ENCODE assay signal across 26 mouse cellular contexts in the genomic region with DNA sequence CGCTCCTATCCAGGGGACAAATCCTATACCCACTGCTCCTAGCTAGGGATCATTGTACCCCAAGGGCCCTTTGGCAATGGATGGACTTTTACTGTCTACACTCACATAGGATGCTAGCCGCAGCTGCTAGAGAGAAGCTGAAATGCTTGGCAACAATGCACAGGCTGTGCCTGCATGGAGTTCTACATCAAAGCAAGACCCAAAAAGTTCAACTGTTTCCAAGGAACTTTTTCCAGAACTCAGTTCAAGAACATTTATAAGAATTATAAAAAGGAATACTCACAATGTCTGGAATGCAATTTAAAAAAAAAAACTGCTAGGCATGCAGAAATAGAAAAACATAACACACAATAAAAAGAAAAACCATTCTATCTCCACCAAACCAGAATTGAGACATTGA.
DNase-seq lines count a peak whose midpoint lies in the region; ATAC-seq and TF ChIP-seq lines count a peak whose summit lies in the region.
"Had no signal": no experiment of that assay in that cellular context is flagged by ENCODE, and none has a peak within 500 bp of the region (broad histone marks: within the 10 kb centered on the region; RNA-seq: fewer than 3 reads in every experiment).

No protein-coding gene starts in this region.

- DNase-seq in kidney, postnatal 0 days (ENCODE audit: low spot score), result peak; percentile 65
- DNase-seq in lung, adult 2 months, result no peak
- DNase-seq in lung, postnatal 10 days, result peak; percentile 31
- DNase-seq in retina, embryonic 14.5 days (ENCODE audit: low spot score), result no peak
- DNase-seq in cerebellum, postnatal 25 days, result no peak
- DNase-seq: adrenal gland, adult 8-10 months; cerebellum, adult 18-20 months; cerebellum, postnatal 14 days; gastrocnemius, postnatal 10 days; heart, adult 2 months; left cerebral cortex, postnatal 4 days; liver, postnatal 0 days; right cerebral cortex, adult 18-20 months; right cerebral cortex, postnatal 4 days; thymus, adult 18-20 months; thymus, postnatal 4 days had no signal

- H3K9ac ChIP-seq in kidney, postnatal 0 days (ENCODE audit: low read depth, low read length), result no peak overlapping the region
- H3K9ac ChIP-seq in kidney, embryonic 14.5 days (ENCODE audit: low read depth, low read length), result no peak overlapping the region
- no peak overlapping the region for H3K9ac ChIP-seq in lung, embryonic 16.5 days (ENCODE audit: low read length)
- H3K9ac ChIP-seq: hindbrain, embryonic 12.5 days; liver, postnatal 0 days; midbrain, embryonic 15.5 days; stomach, embryonic 15.5 days had no signal

- no peaks in the 10 kb centered on the region for H3K4me1 ChIP-seq in kidney, postnatal 0 days (replicated peaks; ENCODE audit: insufficient read depth, low read length)
- no peaks in the 10 kb centered on the region for H3K4me1 ChIP-seq in kidney, embryonic 14.5 days (ENCODE audit: control insufficient read depth, insufficient read depth, low read length)
- H3K4me1 ChIP-seq in lung, embryonic 16.5 days (replicated peaks; ENCODE audit: control insufficient read depth, insufficient read depth, low read length), result peaks cover 3% of the 10 kb centered on the region; the same call in 1 of the 2 replicates
- no peaks in the 10 kb centered on the region for H3K4me1 ChIP-seq in lung, adult 2 months (ENCODE audit: control insufficient read depth, insufficient read depth, low read length)
- H3K4me1 ChIP-seq: forebrain, embryonic 10.5 days; hindbrain, embryonic 12.5 days; midbrain, embryonic 15.5 days; stomach, embryonic 15.5 days had no signal

- peak overlapping the region; percentile 19; the same call in 1 of the 2 replicates for H3K27ac ChIP-seq in kidney, postnatal 0 days
- H3K27ac ChIP-seq in kidney, embryonic 14.5 days (ENCODE audit: low read depth, low read length), result no peak overlapping the region
- H3K27ac ChIP-seq in lung, embryonic 16.5 days (ENCODE audit: low read length), result peak overlapping the region; percentile 61
- H3K27ac ChIP-seq: forebrain, embryonic 10.5 days; heart, adult 2 months; hindbrain, embryonic 12.5 days; midbrain, embryonic 15.5 days; stomach, embryonic 15.5 days had no signal

- no peak for ATAC-seq in kidney, postnatal 0 days (replicated peaks; ENCODE audit: low FRiP score, low read depth)
- no peak for ATAC-seq in kidney, embryonic 14.5 days (ENCODE audit: low FRiP score, low TSS enrichment)
- ATAC-seq in lung, embryonic 16.5 days (ENCODE audit: low read depth), result peak; percentile 82
- ATAC-seq: activated CD4-positive, CD25-positive, alpha-beta regulatory T cell, adult 4 months; forebrain, embryonic 16.5 days; intestine, postnatal 0 days; liver, postnatal 0 days; midbrain, embryonic 15.5 days had no signal

- WGBS in kidney, postnatal 0 days, result 84% methylated on average over 2 of the region's 2 CpGs
- 100% methylated on average over 2 of the region's 2 CpGs for WGBS in kidney, embryonic 14.5 days
- 64% methylated on average over 2 of the region's 2 CpGs for WGBS in lung, embryonic 16.5 days
- 78% methylated on average over 2 of the region's 2 CpGs for WGBS in lung, adult 2 months

- TF ChIP-seq POLR2A in lung, adult 2 months (IDR thresholded peaks at IDR 0.05; ENCODE audit: borderline replicate concordance, extremely low read depth, low read depth, low read length), result no peak

- H3K27me3 ChIP-seq in kidney, postnatal 0 days (ENCODE audit: insufficient read depth, low read length), result no peaks in the 10 kb centered on the region
- no peaks in the 10 kb centered on the region for H3K27me3 ChIP-seq in kidney, embryonic 14.5 days (ENCODE audit: control insufficient read depth, insufficient read depth, low read length)
- H3K27me3 ChIP-seq in lung, embryonic 16.5 days (ENCODE audit: control insufficient read depth, insufficient read depth, low read depth, low read length), result no peaks in the 10 kb centered on the region
- H3K27me3 ChIP-seq: hindbrain, embryonic 12.5 days; midbrain, embryonic 15.5 days; stomach, embryonic 15.5 days had no signal

- H3K36me3 ChIP-seq in kidney, postnatal 0 days (ENCODE audit: insufficient read depth, low read length), result no peaks in the 10 kb centered on the region
- no peaks in the 10 kb centered on the region for H3K36me3 ChIP-seq in kidney, embryonic 14.5 days (ENCODE audit: control insufficient read depth, insufficient read depth, low read length)
- no peaks in the 10 kb centered on the region for H3K36me3 ChIP-seq in lung, embryonic 16.5 days (ENCODE audit: control insufficient read depth, insufficient read depth, low read length)
- H3K36me3 ChIP-seq: forebrain, embryonic 10.5 days; hindbrain, embryonic 12.5 days; midbrain, embryonic 15.5 days; stomach, embryonic 15.5 days had no signal

- no peak overlapping the region for H3K4me2 ChIP-seq in kidney, postnatal 0 days (ENCODE audit: low read length)
- H3K4me2 ChIP-seq in kidney, embryonic 14.5 days (replicated peaks; ENCODE audit: low read depth, low read length), result no peak overlapping the region
- no peak overlapping the region for H3K4me2 ChIP-seq in lung, embryonic 16.5 days (ENCODE audit: low read depth, low read length)
- H3K4me2 ChIP-seq: hindbrain, embryonic 12.5 days; liver, embryonic 11.5 days; midbrain, embryonic 15.5 days; stomach, embryonic 15.5 days had no signal

- H3K4me3 ChIP-seq in kidney, postnatal 0 days (replicated peaks; ENCODE audit: low read depth, low read length), result no peak overlapping the region
- H3K4me3 ChIP-seq in kidney, embryonic 14.5 days (ENCODE audit: low read length), result no peak overlapping the region
- no peak overlapping the region for H3K4me3 ChIP-seq in lung, embryonic 16.5 days (ENCODE audit: low read length)
- H3K4me3 ChIP-seq in lung, adult 2 months (replicated peaks; ENCODE audit: extremely low read depth, low read depth, low read length), result no peak overlapping the region
- H3K4me3 ChIP-seq: forebrain, embryonic 10.5 days; heart, adult 2 months; hindbrain, embryonic 12.5 days; midbrain, embryonic 15.5 days; stomach, embryonic 15.5 days had no signal

- no peaks in the 10 kb centered on the region for H3K9me3 ChIP-seq in kidney, postnatal 0 days (replicated peaks; ENCODE audit: low read length)
- no peaks in the 10 kb centered on the region for H3K9me3 ChIP-seq in kidney, embryonic 14.5 days (ENCODE audit: control insufficient read depth, low read length)
- H3K9me3 ChIP-seq in lung, embryonic 16.5 days (ENCODE audit: control insufficient read depth, low read length), result no peaks in the 10 kb centered on the region
- H3K9me3 ChIP-seq: forebrain, embryonic 10.5 days; hindbrain, embryonic 12.5 days; midbrain, embryonic 15.5 days; stomach, embryonic 15.5 days had no signal

- TF ChIP-seq CTCF in kidney, postnatal 0 days (IDR thresholded peaks at IDR 0.05; ENCODE audit: low read depth), result no peak
- TF ChIP-seq CTCF in lung, adult 2 months (IDR thresholded peaks at IDR 0.05; ENCODE audit: insufficient read depth, low read length), result no peak

Comparison
In these comparisons a context has a peak if more than half of its experiments do, and no peak if none do; other contexts are left out.
1. DNase-seq: peak in kidney, postnatal 0 days (single experiment) and lung, postnatal 10 days (single experiment); none in lung, adult 2 months (single experiment), retina, embryonic 14.5 days (single experiment) and cerebellum, postnatal 25 days (0 of 2).